Mouse (Mus musculus): ENCODE data around the gene Hist1h2ak. TPM values are rescaled to one million over a fixed set of nuclear protein-coding genes. Genes with fewer than 3 reads are reported as not detected.
"Not testable (repeated sequence)": the region's sequence is repeated elsewhere in the genome, so short reads cannot be mapped to it uniquely, and the experiment has no call there.

Gene Hist1h2ak
- polyA plus RNA-seq, 1 experiment from 2014 or later, result 12.0 TPM

- not testable (repeated sequence) for H3K4me1 ChIP-seq (ENCODE audit: control insufficient read depth, insufficient read depth, low read length); H3K27me3 ChIP-seq (ENCODE audit: control insufficient read depth, insufficient read depth, low read length); H3K36me3 ChIP-seq (replicated peaks; ENCODE audit: control insufficient read depth, insufficient read depth, low read depth, low read length); H3K9me3 ChIP-seq (replicated peaks; ENCODE audit: control insufficient read depth, low read length)
- peak within 1 kb of the TSS; percentile 47 for H3K4me2 ChIP-seq (ENCODE audit: low read depth, low read length)
- peak within 1 kb of the TSS; percentile 86 for H3K27ac ChIP-seq (replicated peaks; ENCODE audit: low read depth, low read length)
- peak; percentile 93 for ATAC-seq (replicated peaks; ENCODE audit: insufficient number of reproducible peaks, low FRiP score, low TSS enrichment, low read depth)
- H3K9ac ChIP-seq (replicated peaks; ENCODE audit: low read length), result peak within 1 kb of the TSS; percentile 62
- WGBS, result under 1% methylated on average over 35 of the region's 63 CpGs
- peak within 1 kb of the TSS; percentile 36 for H3K4me3 ChIP-seq (ENCODE audit: low read depth, low read length)
- peak; percentile 98 for DNase-seq (ENCODE audit: low spot score)
Observed at GRCm38 (mm10) chr13:21786899-21787629, 33.4 kb upstream of the Hist1h2ak start, which contains the start of the genes Hist1h2an and Hist1h2bp. Gene Hist1h2an, minus strand, starts transcription at chr13:21787218. Gene Hist1h2bp, plus strand, starts transcription at chr13:21787461.

GRCm38 (mm10) chr13:21786189-21786898 is 32.7 kb upstream of the Hist1h2ak start:
- Histone ChIP-seq H3K4me2 (ENCODE audit: low read depth, low read length) (peak overlapping the region; percentile 47), H3K4me3 (ENCODE audit: low read depth, low read length) (peak overlapping the region; percentile 36), H3K4me1 (ENCODE audit: control insufficient read depth, insufficient read depth, low read length) (no peaks in the 10 kb centered on the region)

DNA sequence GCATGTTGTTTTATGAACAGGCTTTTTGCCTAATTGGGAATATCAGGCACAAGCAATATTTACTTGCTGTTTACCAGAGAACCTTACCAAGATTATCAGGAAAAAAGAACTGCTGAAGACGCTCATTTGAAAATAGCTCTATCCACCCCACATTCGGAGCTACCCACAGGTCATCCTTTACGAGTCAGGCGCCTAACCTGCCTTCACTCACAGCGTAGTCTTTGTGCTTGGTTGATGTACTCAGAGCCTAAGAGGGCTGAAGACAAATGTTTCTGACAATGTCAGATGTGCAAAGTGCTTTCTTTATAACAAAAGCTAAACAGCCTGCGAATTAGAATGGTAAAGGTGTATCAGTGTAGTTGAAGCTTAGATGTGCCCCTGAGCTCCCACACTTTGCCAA is 30.7 kb upstream of the Hist1h2ak start:
- DNase-seq (ENCODE audit: low spot score), result peak; percentile 32
- no peaks in the 10 kb centered on the region for H3K4me1 ChIP-seq (ENCODE audit: control insufficient read depth, insufficient read depth, low read length)
- H3K4me2 ChIP-seq (ENCODE audit: low read depth, low read length), result no peak overlapping the region; the same call in 1 of the 2 replicates
- H3K36me3 ChIP-seq (replicated peaks; ENCODE audit: control insufficient read depth, insufficient read depth, low read depth, low read length), result no peaks in the 10 kb centered on the region
- no peaks in the 10 kb centered on the region for H3K9me3 ChIP-seq (replicated peaks; ENCODE audit: control insufficient read depth, low read length)
- H3K27me3 ChIP-seq (ENCODE audit: control insufficient read depth, insufficient read depth, low read length), result no peaks in the 10 kb centered on the region
- ATAC-seq (replicated peaks; ENCODE audit: insufficient number of reproducible peaks, low FRiP score, low TSS enrichment, low read depth), result no peak
- peak overlapping the region; percentile 60 for H3K9ac ChIP-seq (replicated peaks; ENCODE audit: low read length)
- peak overlapping the region; percentile 88 for H3K27ac ChIP-seq (replicated peaks; ENCODE audit: low read depth, low read length)
- 30% methylated on average over 6 of the region's 6 CpGs for WGBS
- H3K4me3 ChIP-seq (ENCODE audit: low read depth, low read length), result no peak overlapping the region

More at GRCm38 (mm10) chr13:21786189-21786898, 32.7 kb upstream of the Hist1h2ak start:
- peak; percentile 70 for DNase-seq (ENCODE audit: low spot score)
- ATAC-seq (replicated peaks; ENCODE audit: insufficient number of reproducible peaks, low FRiP score, low TSS enrichment, low read depth), result no peak
- no peaks in the 10 kb centered on the region for H3K9me3 ChIP-seq (replicated peaks; ENCODE audit: control insufficient read depth, low read length)
- no peaks in the 10 kb centered on the region for H3K36me3 ChIP-seq (replicated peaks; ENCODE audit: control insufficient read depth, insufficient read depth, low read depth, low read length)
- H3K9ac ChIP-seq (replicated peaks; ENCODE audit: low read length), result peak overlapping the region; percentile 62
- peak overlapping the region; percentile 86 for H3K27ac ChIP-seq (replicated peaks; ENCODE audit: low read depth, low read length)
- WGBS, result 5% methylated on average over 8 of the region's 8 CpGs
- no peaks in the 10 kb centered on the region for H3K27me3 ChIP-seq (ENCODE audit: control insufficient read depth, insufficient read depth, low read length)

GRCm38 (mm10) chr13:21783734-21784161 is 30.1 kb upstream of the Hist1h2ak start:
- Histone ChIP-seq H3K9ac (replicated peaks; ENCODE audit: low read length) (peak overlapping the region; percentile 60), H3K4me1 (ENCODE audit: control insufficient read depth, insufficient read depth, low read length) (no peaks in the 10 kb centered on the region), H3K27me3 (ENCODE audit: control insufficient read depth, insufficient read depth, low read length) (no peaks in the 10 kb centered on the region), H3K4me2 (ENCODE audit: low read depth, low read length) (peak overlapping the region; percentile 42), H3K9me3 (replicated peaks; ENCODE audit: control insufficient read depth, low read length) (no peaks in the 10 kb centered on the region), H3K4me3 (ENCODE audit: low read depth, low read length) (peak overlapping the region; percentile 25), H3K36me3 (replicated peaks; ENCODE audit: control insufficient read depth, insufficient read depth, low read depth, low read length) (no peaks in the 10 kb centered on the region), H3K27ac (replicated peaks; ENCODE audit: low read depth, low read length) (peak overlapping the region; percentile 88)
- WGBS, result 2% methylated on average over 9 of the region's 9 CpGs
- ATAC-seq (replicated peaks; ENCODE audit: insufficient number of reproducible peaks, low FRiP score, low TSS enrichment, low read depth) (no peak), DNase-seq (ENCODE audit: low spot score) (peak; percentile 78)

- no peaks in the 10 kb centered on the region for H3K27me3 ChIP-seq (ENCODE audit: control insufficient read depth, insufficient read depth, low read length)
- H3K4me3 ChIP-seq (ENCODE audit: low read depth, low read length), result peak within 1 kb of the TSS; percentile 41
- ATAC-seq (replicated peaks; ENCODE audit: insufficient number of reproducible peaks, low FRiP score, low TSS enrichment, low read depth) (peak; percentile 68), DNase-seq (ENCODE audit: low spot score) (peak; percentile 94)
- under 1% methylated on average over 13 of the region's 20 CpGs for WGBS
- H3K4me2 ChIP-seq (ENCODE audit: low read depth, low read length), result peak within 1 kb of the TSS; percentile 47
- H3K27ac ChIP-seq (replicated peaks; ENCODE audit: low read depth, low read length), result peak within 1 kb of the TSS; percentile 90
- H3K4me1 ChIP-seq (ENCODE audit: control insufficient read depth, insufficient read depth, low read length), result no peaks in the 10 kb centered on the region
- peak within 1 kb of the TSS; percentile 69 for H3K9ac ChIP-seq (replicated peaks; ENCODE audit: low read length)
- H3K36me3 ChIP-seq (replicated peaks; ENCODE audit: control insufficient read depth, insufficient read depth, low read depth, low read length), result no peaks in the 10 kb centered on the region
- H3K9me3 ChIP-seq (replicated peaks; ENCODE audit: control insufficient read depth, low read length), result no peaks in the 10 kb centered on the region
Observed at GRCm38 (mm10) chr13:21783255-21783617, 29.6 kb upstream of the Hist1h2ak start, which contains the start of gene Hist1h3i. Gene Hist1h3i, minus strand, starts transcription at chr13:21783370.

DNA sequence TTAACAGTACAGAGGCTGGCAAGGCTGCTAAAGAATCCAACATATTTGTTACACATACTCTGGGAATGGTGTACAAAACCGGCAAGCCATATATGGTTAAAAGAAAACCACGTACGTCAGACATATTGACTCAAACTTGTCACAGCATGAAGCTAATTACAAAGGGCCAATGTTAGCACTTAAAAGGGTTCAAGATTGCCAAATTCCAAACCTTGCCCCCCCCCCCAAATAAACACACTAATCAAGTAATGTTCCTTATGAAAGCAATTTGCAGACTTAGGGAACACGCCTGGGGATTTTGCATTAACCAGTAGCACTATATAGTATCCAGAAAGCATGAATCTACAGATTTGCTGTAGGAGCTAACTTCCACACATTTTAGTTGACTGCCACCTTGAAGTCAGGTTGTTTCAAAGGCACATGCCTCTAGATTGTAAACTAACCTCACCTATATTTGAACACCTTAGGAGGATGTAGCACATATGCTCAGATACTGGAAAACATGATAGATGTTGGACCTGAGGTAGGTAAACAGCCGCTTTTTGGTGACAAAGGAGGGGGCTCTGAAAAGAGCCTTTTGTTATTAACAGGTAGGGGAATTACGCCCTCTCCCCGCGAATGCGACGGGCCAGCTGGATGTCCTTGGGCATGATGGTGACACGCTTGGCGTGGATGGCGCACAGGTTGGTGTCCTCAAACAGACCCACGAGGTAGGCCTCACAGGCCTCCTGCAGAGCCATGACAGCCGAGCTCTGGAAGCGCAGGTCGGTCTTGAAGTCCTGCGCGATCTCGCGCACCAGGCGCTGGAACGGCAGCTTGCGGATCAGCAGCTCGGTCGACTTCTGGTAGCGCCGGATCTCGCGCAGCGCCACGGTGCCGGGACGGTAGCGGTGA is 29.0 kb upstream of the Hist1h2ak start:
- DNase-seq (ENCODE audit: low spot score), result peak; percentile 76
- not testable (repeated sequence) for H3K4me1 ChIP-seq (ENCODE audit: control insufficient read depth, insufficient read depth, low read length); H3K9me3 ChIP-seq (replicated peaks; ENCODE audit: control insufficient read depth, low read length); H3K36me3 ChIP-seq (replicated peaks; ENCODE audit: control insufficient read depth, insufficient read depth, low read depth, low read length); ATAC-seq (replicated peaks; ENCODE audit: insufficient number of reproducible peaks, low FRiP score, low TSS enrichment, low read depth); H3K27me3 ChIP-seq (ENCODE audit: control insufficient read depth, insufficient read depth, low read length)
- Histone ChIP-seq H3K9ac (replicated peaks; ENCODE audit: low read length) (peak overlapping the region; percentile 69), H3K4me3 (ENCODE audit: low read depth, low read length) (peak overlapping the region; percentile 41), H3K4me2 (ENCODE audit: low read depth, low read length) (peak overlapping the region; percentile 47), H3K27ac (replicated peaks; ENCODE audit: low read depth, low read length) (peak overlapping the region; percentile 90)
- WGBS, result under 1% methylated on average over 14 of the region's 35 CpGs

DNA sequence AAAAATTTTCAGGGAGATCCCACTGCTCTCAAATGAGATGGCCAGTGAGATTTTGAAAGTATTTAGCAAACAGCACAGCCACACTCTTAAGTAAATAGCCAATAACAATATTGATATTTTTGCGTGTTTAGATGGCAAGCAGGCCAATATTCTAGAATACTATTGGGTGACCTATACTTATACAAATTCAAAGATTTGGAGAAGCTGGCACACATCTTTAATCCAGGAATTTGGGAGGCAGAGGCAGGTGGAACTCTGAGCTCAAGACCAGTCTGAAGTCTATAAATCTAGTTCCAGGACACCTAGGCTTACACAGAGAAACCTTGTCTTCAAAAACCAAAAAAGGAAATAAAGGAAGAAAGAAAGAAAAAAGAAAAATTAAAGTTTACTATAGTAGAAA is 28.0 kb upstream of the Hist1h2ak start:
- 90% methylated on average over 1 of the region's 1 CpGs for WGBS
- Histone ChIP-seq H3K9me3 (replicated peaks; ENCODE audit: control insufficient read depth, low read length) (no peaks in the 10 kb centered on the region), H3K4me2 (ENCODE audit: low read depth, low read length) (no peak overlapping the region), H3K4me3 (ENCODE audit: low read depth, low read length) (no peak overlapping the region), H3K36me3 (replicated peaks; ENCODE audit: control insufficient read depth, insufficient read depth, low read depth, low read length) (no peaks in the 10 kb centered on the region), H3K27ac (replicated peaks; ENCODE audit: low read depth, low read length) (no peak overlapping the region), H3K27me3 (ENCODE audit: control insufficient read depth, insufficient read depth, low read length) (no peaks in the 10 kb centered on the region), H3K9ac (replicated peaks; ENCODE audit: low read length) (no peak overlapping the region), H3K4me1 (ENCODE audit: control insufficient read depth, insufficient read depth, low read length) (no peaks in the 10 kb centered on the region)
- ATAC-seq (replicated peaks; ENCODE audit: insufficient number of reproducible peaks, low FRiP score, low TSS enrichment, low read depth), result no peak
- DNase-seq (ENCODE audit: low spot score), result no peak

All from embryonic facial prominence, embryonic 11.5 days (tissue).